Mouse (Mus musculus) gastrocnemius, adult 18-20 months (tissue): ENCODE measurements around the gene Olfr598. TPM values are rescaled to one million over a fixed set of nuclear protein-coding genes. Genes with fewer than 3 reads are reported as not detected.
"Not testable (repeated sequence)": the region's sequence is repeated elsewhere in the genome, so short reads cannot be mapped to it uniquely, and the experiment has no call there.

Experiments used
- DNase-seq: peaks from one replicate; pipeline ENCODE4 v3.0.0; 2021; ENCODE audit warnings: low spot score
- long read RNA-seq, 2 experiments: library from polyadenylated mRNA; stranded (forward); transcript quantifications; one replicate each; pipeline ENCODE4 v2.0.0; 2021
- total RNA-seq, 2 experiments: library from RNA; stranded (reverse); gene quantifications; 2 replicates each; pipeline ENCODE4 v1.2.3; 2021

Olfr598 gene
- not detected for total RNA-seq
- long read RNA-seq, experiment 1 = 0 reads
- long read RNA-seq, experiment 2 = 0 reads

- no peak for DNase-seq
Measured at GRCm38 (mm10) chr7:103323268-103323667, at the start of gene Olfr598. Gene Olfr598, plus strand, starts transcription at chr7:103323568.

- not testable (repeated sequence) for DNase-seq
Measured at GRCm38 (mm10) chr7:103305348-103305747, 18.0 kb upstream of the Olfr598 start, which contains the start of gene Olfr596. Gene Olfr596, plus strand, starts transcription at chr7:103305648.

DNA sequence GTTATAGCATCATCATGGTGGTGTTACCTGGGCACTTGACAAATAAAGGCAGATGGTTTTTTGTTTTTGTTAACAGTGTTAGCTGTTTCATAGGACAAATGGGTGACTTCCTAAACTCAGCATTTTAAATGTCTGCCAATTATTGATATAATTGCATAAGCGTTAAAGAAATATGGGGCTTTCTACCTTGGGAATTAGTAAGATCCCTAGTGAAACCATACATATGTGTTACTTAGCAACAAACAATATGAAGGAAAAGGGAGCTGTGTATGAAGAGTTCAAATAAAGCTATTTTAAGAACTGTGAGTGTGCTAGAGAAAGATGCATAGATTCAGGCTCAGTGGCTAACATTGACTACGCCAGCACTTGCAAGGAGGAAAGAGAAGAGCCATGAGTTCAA, 7.4 kb upstream of the Olfr598 start, which contains the start of gene Olfr597:
Olfr597 (plus strand) TSS at position 301 of the 400 bp plus-strand sequence.
- DNase-seq = not testable (repeated sequence)

- DNase-seq = no peak
Measured at GRCm38 (mm10) chr7:103335617-103336016, 12.2 kb downstream of the Olfr598 start, which contains the start of gene Olfr599. Gene Olfr599, plus strand, starts transcription at chr7:103335917.

GRCm38 (mm10) chr7:103349569-103349968, 26.2 kb downstream of the Olfr598 start, which contains the start of gene Olfr600:
Gene Olfr600, minus strand, starts transcription at chr7:103349669.
- no peak for DNase-seq

DNA sequence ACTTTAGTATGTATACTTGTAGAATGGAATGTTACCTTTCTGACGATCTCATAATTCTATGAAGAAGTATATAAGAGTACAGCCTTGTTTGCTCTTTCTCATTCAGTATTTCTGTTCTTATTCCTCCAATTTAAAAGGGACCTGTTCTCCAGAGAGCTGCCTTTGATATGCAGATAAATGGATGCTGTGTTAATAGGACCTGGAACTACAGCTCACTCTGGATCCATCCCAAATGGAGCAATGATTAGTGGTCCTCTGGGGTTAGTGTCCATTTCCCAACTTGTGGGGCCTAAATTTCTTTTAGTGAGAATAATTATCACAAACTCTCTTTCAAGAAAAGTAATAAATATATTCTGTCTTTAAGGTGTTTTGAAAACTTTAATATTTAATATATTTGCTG, 39.2 kb downstream of the Olfr598 start, which contains the start of gene Olfr601:
Olfr601 (minus strand) TSS at position 101 of the 400 bp plus-strand sequence.
- DNase-seq = no peak

Other genes with a start within 250 kb of the Olfr598 start
- not detected for gene Olfr584, start 241.7 kb upstream of the Olfr598 start, total RNA-seq
- gene Olfr585, start 225.8 kb upstream of the Olfr598 start, total RNA-seq = not detected
- not detected for gene Olfr586, start 197.9 kb upstream of the Olfr598 start, total RNA-seq
- not detected for gene Olfr588-ps1, start 182.7 kb upstream of the Olfr598 start, total RNA-seq
- not detected for gene Olfr589, start 167.2 kb upstream of the Olfr598 start, total RNA-seq
- not detected for gene Olfr591, start 145.2 kb upstream of the Olfr598 start, total RNA-seq
- not detected for gene Olfr592, start 138.8 kb upstream of the Olfr598 start, total RNA-seq
- gene Olfr593, start 111.7 kb upstream of the Olfr598 start, total RNA-seq = not detected
- gene Olfr594, start 106.6 kb upstream of the Olfr598 start, total RNA-seq = not detected
- gene Usp17ld, start 71.1 kb upstream of the Olfr598 start, total RNA-seq = not detected
- gene Olfr596, start 17.9 kb upstream of the Olfr598 start, total RNA-seq = not detected
- gene Olfr597, start 7.3 kb upstream of the Olfr598 start, total RNA-seq = not detected
- not detected for gene Olfr599, start 12.3 kb downstream of the Olfr598 start, total RNA-seq
- gene Olfr600, start 26.1 kb downstream of the Olfr598 start, total RNA-seq = not detected
- not detected for gene Olfr601, start 39.1 kb downstream of the Olfr598 start, total RNA-seq
- not detected for gene Olfr603, start 62.6 kb downstream of the Olfr598 start, total RNA-seq
- not detected for gene Usp17lc, start 91.5 kb downstream of the Olfr598 start, total RNA-seq
- not detected for gene Olfr605, start 121.9 kb downstream of the Olfr598 start, total RNA-seq
- not detected for gene Olfr606, start 125.5 kb downstream of the Olfr598 start, total RNA-seq
- not detected for gene Olfr607, start 140.6 kb downstream of the Olfr598 start, total RNA-seq
- not detected for gene Olfr608, start 146.3 kb downstream of the Olfr598 start, total RNA-seq
- not detected for gene Olfr609, start 174.5 kb downstream of the Olfr598 start, total RNA-seq
- gene Olfr610, start 188.6 kb downstream of the Olfr598 start, total RNA-seq = not detected
- not detected for gene Olfr611, start 197.3 kb downstream of the Olfr598 start, total RNA-seq
- gene Olfr612, start 219.1 kb downstream of the Olfr598 start, total RNA-seq = not detected
- not detected for gene Olfr613, start 224.5 kb downstream of the Olfr598 start, total RNA-seq
- gene Olfr615, start 232.5 kb downstream of the Olfr598 start, total RNA-seq = not detected
- gene Olfr616, start 245.6 kb downstream of the Olfr598 start, total RNA-seq = not detected
- not detected for gene Olfr617, start 249.5 kb downstream of the Olfr598 start, total RNA-seq